Mouse (Mus musculus): ENCODE measurements at regions not wholly inside any gene's neighbourhood (a gene's known extent, or its start where the extent isn't known, plus 50 kb on each side); places are given as distances from the start of the nearest gene placed in this dataset.

DNA sequence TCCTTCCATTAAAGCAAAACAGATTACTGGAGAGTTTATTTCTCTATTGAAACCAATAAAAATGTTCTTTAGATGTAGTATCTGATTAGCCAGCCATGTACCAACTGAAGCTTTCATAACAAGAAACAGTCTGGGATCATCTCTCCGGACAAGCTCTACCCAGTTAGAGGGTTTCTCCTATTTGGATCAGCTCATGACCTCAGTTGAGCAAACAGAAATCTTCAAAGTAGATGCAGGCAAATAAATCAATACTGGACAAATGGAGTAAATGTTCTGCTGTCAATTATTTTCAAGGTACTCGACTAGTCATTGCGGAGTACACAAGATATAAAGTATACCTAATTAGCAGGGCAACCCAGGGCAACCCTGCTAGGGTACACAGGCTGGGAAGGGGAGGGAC, 67.4 kb downstream of the Avpr1a start:
- H3K36me3 ChIP-seq, result no peaks in the 10 kb centered on the region
- no peak overlapping the region for H3K27ac ChIP-seq
- no peaks in the 10 kb centered on the region for H3K27me3 ChIP-seq
- no peaks in the 10 kb centered on the region for H3K4me1 ChIP-seq
- H3K4me2 ChIP-seq, result no peak overlapping the region
- ATAC-seq (replicated peaks; ENCODE audit: low FRiP score), result no peak
- no peak overlapping the region for H3K4me3 ChIP-seq (replicated peaks)
- WGBS, result 83% methylated on average over 3 of the region's 3 CpGs
- H3K9ac ChIP-seq, result no peak overlapping the region
- H3K9me3 ChIP-seq (replicated peaks), result peaks cover 7% of the 10 kb centered on the region; the same call in 1 of the 2 replicates

DNA sequence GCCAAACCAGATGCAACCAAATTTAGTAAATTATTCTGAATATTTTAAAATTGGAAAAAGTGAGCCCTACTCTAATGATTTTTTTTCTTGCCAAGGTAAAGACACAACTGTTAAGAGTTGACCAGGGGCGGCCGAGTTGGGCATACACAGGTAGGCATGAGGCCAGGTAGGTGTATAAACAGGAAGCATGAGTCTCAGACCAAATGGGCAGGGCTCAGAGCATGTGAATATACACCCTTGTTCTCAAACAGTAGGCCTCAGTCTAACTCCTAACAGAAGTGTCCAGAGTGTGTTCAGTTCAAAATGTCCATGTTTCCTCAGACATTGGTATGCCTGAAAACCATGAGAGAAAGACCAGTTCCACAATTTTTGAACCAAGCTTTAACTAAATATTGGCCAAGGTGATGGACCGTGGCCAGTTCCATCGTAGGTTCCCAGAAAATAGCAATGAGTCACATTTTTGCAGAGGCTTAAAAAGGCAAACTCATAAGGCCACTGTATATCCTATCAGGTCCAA, 71.0 kb downstream of the Avpr1a start:
- Histone ChIP-seq H3K36me3 (no peaks in the 10 kb centered on the region), H3K27me3 (no peaks in the 10 kb centered on the region), H3K27ac (no peak overlapping the region), H3K4me2 (no peak overlapping the region), H3K4me1 (no peaks in the 10 kb centered on the region), H3K9me3 (replicated peaks) (no peaks in the 10 kb centered on the region), H3K4me3 (replicated peaks) (no peak overlapping the region), H3K9ac (no peak overlapping the region)
- 94% methylated on average over 4 of the region's 4 CpGs for WGBS
- no peak for ATAC-seq (replicated peaks; ENCODE audit: low FRiP score)

DNA sequence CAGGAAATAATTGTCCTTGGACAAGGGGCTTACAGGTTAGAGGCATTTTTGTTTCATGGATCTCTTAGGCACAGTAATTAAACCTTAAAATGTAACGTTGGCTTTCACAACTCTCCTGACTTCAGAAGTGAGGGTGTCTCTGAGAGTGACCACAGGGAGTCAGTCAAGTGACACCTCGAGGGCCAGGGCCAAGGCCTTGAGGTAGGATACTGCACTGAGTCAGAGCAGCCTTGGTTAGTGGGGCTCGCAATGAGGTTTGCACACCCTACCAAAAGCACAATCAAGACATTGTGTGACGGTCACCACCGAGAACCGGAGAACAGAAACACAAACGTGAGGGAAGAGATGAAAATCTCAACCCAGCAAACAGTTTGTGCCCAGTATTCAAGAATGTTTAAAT, 71.7 kb downstream of the Avpr1a start:
- no peak overlapping the region for H3K4me3 ChIP-seq (replicated peaks)
- ATAC-seq (replicated peaks; ENCODE audit: low FRiP score), result no peak
- H3K27ac ChIP-seq, result no peak overlapping the region
- no peaks in the 10 kb centered on the region for H3K36me3 ChIP-seq
- H3K9ac ChIP-seq, result no peak overlapping the region
- WGBS, result 86% methylated on average over 7 of the region's 7 CpGs
- H3K4me1 ChIP-seq, result no peaks in the 10 kb centered on the region
- H3K4me2 ChIP-seq, result no peak overlapping the region
- no peaks in the 10 kb centered on the region for H3K27me3 ChIP-seq
- H3K9me3 ChIP-seq (replicated peaks), result no peaks in the 10 kb centered on the region

DNA sequence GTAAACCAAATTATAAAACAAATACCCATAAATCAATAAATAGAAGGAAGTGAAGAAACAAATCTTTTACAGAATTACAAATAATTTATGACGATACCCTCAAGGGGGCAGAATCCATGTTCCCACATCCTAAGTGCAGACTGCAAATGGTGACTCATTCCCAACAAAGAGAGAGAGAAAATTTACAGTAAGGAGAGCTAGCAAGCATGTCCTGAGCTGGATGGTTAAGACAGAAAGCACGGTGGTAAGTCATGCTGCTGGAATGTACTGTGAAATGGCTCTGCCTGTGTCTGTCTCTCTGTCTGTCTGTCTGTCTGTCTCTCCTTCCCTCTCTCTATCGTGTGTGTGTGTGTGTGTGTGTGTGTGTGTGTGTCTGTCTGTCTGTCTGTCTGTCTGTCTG, 74.3 kb downstream of the Avpr1a start:
- Histone ChIP-seq H3K9me3 (replicated peaks) (no peaks in the 10 kb centered on the region), H3K9ac (no peak overlapping the region), H3K36me3 (no peaks in the 10 kb centered on the region), H3K27ac (no peak overlapping the region), H3K4me1 (no peaks in the 10 kb centered on the region), H3K4me2 (no peak overlapping the region), H3K4me3 (replicated peaks) (no peak overlapping the region), H3K27me3 (no peaks in the 10 kb centered on the region)
- 57% methylated on average over 3 of the region's 3 CpGs for WGBS
- no peak for ATAC-seq (replicated peaks; ENCODE audit: low FRiP score)

DNA sequence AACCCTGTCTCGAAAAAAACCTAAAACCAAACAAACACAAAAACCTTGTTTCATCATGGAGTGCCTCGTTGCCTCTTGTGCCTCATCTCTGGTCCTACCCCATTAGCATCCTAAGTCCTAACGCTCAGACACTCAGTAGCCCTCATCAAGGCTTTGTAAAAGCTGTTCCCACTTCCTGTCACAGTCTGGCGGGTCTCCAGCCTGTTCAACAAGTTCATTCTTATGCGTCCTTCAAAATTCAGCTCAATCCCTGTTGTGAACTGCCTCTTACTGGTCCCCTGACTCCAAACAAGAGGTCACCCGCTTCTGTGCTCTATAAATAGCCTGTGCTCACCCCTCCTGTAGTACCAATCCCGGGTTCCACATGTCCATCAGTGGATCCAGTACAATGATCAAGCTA, 77.1 kb downstream of the Avpr1a start:
- Histone ChIP-seq H3K4me1 (no peaks in the 10 kb centered on the region), H3K27me3 (no peaks in the 10 kb centered on the region), H3K36me3 (no peaks in the 10 kb centered on the region), H3K4me2 (no peak overlapping the region), H3K27ac (no peak overlapping the region), H3K9me3 (replicated peaks) (no peaks in the 10 kb centered on the region), H3K4me3 (replicated peaks) (no peak overlapping the region), H3K9ac (no peak overlapping the region)
- ATAC-seq (replicated peaks; ENCODE audit: low FRiP score), result no peak
- 76% methylated on average over 7 of the region's 7 CpGs for WGBS

DNA sequence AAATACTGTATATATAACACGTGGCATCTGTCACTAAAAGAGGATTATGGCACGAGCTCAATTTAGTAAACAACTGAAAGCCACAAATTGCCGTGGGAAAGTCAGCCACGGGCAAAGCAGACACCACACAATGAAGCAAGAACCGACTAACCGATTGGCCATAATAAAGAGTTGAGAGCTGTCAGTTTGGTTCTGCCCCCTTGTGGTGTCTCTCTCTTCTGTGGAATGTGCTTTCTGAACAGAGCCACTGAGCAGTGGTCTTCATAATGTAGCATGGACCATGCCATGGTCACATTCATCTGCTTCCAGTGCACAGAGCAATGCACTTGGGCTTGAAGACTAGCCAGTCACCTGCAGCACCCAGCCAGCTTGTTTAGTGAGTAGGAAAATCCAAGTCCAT, 77.5 kb downstream of the Avpr1a start:
- ATAC-seq (replicated peaks; ENCODE audit: low FRiP score), result no peak
- Histone ChIP-seq H3K27ac (no peak overlapping the region), H3K27me3 (no peaks in the 10 kb centered on the region), H3K4me1 (no peaks in the 10 kb centered on the region), H3K9ac (no peak overlapping the region), H3K4me3 (replicated peaks) (no peak overlapping the region), H3K36me3 (no peaks in the 10 kb centered on the region), H3K9me3 (replicated peaks) (no peaks in the 10 kb centered on the region), H3K4me2 (no peak overlapping the region)
- WGBS, result 82% methylated on average over 6 of the region's 6 CpGs

DNA sequence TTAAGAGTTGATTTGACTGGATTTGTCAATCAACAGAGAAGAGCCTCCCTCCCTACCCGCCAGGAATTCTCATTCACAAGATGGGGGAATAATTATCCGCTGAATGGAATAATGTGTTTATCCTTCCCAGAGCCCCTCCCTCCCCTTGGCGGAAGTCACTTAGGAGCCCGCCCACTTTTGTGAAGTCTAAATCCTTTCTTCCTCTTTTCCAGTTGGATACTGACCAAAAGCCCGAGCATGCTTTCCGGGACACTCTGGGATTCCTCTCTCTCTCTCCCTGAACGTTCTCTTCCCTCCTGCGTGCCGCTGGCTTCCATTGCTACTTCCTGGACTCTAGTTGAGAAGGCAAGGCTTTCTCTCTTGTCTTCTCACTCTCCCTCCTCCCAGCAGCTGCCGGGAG, 79.9 kb downstream of the Avpr1a start:
- ATAC-seq (replicated peaks; ENCODE audit: low FRiP score), result no peak
- 86% methylated on average over 10 of the region's 10 CpGs for WGBS
- Histone ChIP-seq H3K9ac (no peak overlapping the region), H3K4me2 (no peak overlapping the region), H3K4me3 (replicated peaks) (no peak overlapping the region), H3K9me3 (replicated peaks) (no peaks in the 10 kb centered on the region), H3K27ac (no peak overlapping the region), H3K4me1 (no peaks in the 10 kb centered on the region), H3K36me3 (no peaks in the 10 kb centered on the region), H3K27me3 (no peaks in the 10 kb centered on the region)

DNA sequence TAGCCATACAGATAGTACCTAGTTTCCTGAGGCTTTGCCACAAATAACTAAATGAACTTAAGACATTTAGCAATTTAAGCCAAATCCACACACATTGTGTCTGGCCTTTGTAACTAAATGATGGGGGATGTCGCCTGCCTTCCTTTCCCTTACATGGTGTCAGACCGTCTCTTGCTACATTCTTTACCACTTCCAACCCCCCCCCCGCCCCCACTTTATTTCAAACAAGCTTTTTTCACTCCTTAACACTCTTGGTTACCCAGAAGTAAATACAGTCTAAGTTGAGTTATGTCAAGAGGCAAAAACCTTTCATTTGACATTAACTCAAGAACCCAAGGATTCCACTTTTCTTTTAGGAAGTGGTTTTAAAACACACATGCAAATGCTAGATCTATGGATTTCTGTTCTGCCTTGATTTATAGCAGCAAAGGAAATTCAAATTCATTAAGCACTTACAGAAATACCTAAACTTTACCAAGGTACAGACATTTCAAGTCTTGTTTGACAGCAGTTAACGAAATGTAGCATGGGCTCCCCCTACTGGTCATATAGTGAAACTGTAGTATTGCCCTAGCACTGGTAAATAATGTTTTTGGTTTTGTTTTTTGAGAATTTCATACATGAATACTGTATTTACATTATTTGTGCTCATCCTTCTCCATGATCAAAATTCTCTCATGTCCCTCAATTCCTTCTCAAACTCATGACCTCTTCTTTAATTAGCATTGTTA, 80.8 kb downstream of the Avpr1a start:
- 33% methylated on average over 4 of the region's 4 CpGs for WGBS
- H3K4me3 ChIP-seq (replicated peaks), result no peak overlapping the region
- no peak overlapping the region for H3K4me2 ChIP-seq
- no peaks in the 10 kb centered on the region for H3K36me3 ChIP-seq
- H3K27ac ChIP-seq, result no peak overlapping the region
- no peak for ATAC-seq (replicated peaks; ENCODE audit: low FRiP score)
- H3K9ac ChIP-seq, result no peak overlapping the region
- H3K27me3 ChIP-seq, result no peaks in the 10 kb centered on the region
- H3K9me3 ChIP-seq (replicated peaks), result no peaks in the 10 kb centered on the region
- no peaks in the 10 kb centered on the region for H3K4me1 ChIP-seq

DNA sequence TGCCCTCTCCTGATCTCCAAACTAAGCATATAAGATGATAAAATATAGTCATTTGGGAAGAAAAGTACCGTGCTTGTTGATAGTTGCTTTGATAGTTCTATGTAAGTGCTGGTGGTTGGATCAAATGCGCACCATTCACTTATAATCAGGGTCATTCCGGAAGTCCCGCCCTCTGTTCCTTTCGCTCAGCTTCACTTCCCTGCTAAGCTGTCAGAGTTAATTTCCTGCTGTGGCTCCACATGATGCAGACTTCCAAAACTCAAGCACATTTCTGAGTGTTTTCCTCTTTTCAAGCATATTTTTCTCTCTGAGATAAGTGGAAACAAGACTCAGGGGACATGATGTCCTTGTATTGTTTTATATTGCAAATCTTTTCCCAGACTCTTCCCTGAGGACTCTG, 86.4 kb downstream of the Avpr1a start:
- Histone ChIP-seq H3K4me1 (0 out of 2 replicates have a peak, but pooled peaks cover 3% of the 10 kb centered on the region), H3K9ac (no peak overlapping the region), H3K36me3 (no peaks in the 10 kb centered on the region), H3K27ac (no peak overlapping the region), H3K4me2 (no peak overlapping the region), H3K27me3 (no peaks in the 10 kb centered on the region), H3K4me3 (replicated peaks) (no peak overlapping the region), H3K9me3 (replicated peaks) (no peaks in the 10 kb centered on the region)
- 83% methylated on average over 5 of the region's 5 CpGs for WGBS
- no peak for ATAC-seq (replicated peaks; ENCODE audit: low FRiP score)

DNA sequence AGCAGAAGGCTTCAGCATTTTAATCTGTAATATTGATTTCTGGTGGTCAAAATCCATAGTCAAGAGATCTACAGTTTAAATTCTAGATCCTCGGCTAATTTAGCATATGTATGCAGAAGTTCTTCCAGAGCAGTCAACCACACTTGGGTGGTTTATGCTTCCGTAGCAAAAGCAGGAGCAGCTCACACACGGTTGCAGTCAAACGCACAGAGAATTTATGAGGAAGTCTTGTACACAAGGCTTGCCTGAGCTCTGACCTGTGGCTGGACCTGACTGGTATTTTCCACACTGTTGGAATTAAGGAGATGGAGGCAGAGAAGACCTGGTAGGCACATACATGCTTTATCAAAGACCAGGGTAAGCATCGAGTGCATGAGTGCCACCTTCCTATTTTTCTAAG, 86.8 kb downstream of the Avpr1a start:
- no peak overlapping the region for H3K4me2 ChIP-seq
- H3K4me3 ChIP-seq (replicated peaks), result no peak overlapping the region
- no peaks in the 10 kb centered on the region for H3K9me3 ChIP-seq (replicated peaks)
- 0 out of 2 replicates have a peak, but pooled peaks cover 3% of the 10 kb centered on the region for H3K4me1 ChIP-seq
- no peaks in the 10 kb centered on the region for H3K27me3 ChIP-seq
- no peak overlapping the region for H3K27ac ChIP-seq
- H3K9ac ChIP-seq, result no peak overlapping the region
- 41% methylated on average over 5 of the region's 5 CpGs for WGBS
- no peaks in the 10 kb centered on the region for H3K36me3 ChIP-seq
- peak; percentile 29; the same call in 1 of the 2 replicates for ATAC-seq (replicated peaks; ENCODE audit: low FRiP score)

DNA sequence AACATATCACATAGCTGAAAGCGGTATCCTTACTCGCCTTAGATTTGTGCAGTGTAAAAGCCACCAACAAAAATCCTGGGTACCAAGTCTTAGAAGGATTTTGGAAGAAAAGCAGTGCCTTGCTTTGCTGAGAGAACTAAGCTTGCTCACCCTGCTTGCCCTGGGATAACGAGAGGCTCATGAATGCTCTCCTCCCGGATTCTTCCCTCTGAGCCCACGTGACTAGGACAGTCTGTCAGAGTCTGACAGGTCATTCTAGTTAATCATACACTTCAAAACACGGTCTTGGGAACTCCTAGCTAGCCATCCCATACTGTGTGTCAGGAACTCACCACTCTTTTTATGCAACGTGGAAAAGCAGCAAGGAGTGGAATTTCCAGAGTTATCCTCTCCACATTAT, 91.4 kb downstream of the Avpr1a start:
- H3K36me3 ChIP-seq, result no peaks in the 10 kb centered on the region
- H3K27me3 ChIP-seq, result peaks cover 4% of the 10 kb centered on the region; the same call in 1 of the 2 replicates
- H3K4me2 ChIP-seq, result no peak overlapping the region
- 50% methylated on average over 7 of the region's 7 CpGs for WGBS
- no peak overlapping the region for H3K27ac ChIP-seq
- no peaks in the 10 kb centered on the region for H3K9me3 ChIP-seq (replicated peaks)
- H3K9ac ChIP-seq, result no peak overlapping the region
- H3K4me3 ChIP-seq (replicated peaks), result no peak overlapping the region
- peak; percentile 69 for ATAC-seq (replicated peaks; ENCODE audit: low FRiP score)
- peaks cover 7% of the 10 kb centered on the region; the same call in 1 of the 2 replicates for H3K4me1 ChIP-seq

DNA sequence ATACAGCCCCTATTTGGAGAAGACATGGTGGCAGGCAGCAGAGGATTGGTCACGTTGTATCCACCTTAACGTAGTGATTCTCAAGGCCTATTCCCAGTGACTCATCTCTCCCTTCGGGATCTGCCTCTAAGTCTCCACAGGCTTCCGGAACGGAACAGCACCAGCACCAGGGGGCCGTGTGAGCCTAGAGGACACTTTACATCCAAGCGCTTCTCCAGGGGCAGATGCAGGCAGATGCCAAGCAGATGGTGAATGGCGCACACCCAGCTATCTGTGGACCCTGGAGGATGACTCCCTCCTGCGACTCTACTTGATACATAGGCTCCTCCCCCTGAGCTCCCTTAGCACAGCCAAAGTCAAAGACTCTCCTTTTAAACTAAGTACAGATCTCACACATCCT, 94.3 kb downstream of the Avpr1a start:
- Histone ChIP-seq H3K36me3 (no peaks in the 10 kb centered on the region), H3K27ac (no peak overlapping the region)
- WGBS, result 70% methylated on average over 9 of the region's 9 CpGs

More for the DNA sequence above, 94.3 kb downstream of the Avpr1a start:
- Histone ChIP-seq H3K4me1 (peaks cover 4% of the 10 kb centered on the region; the same call in 1 of the 2 replicates), H3K27me3 (peaks cover 4% of the 10 kb centered on the region; the same call in 1 of the 2 replicates), H3K9ac (no peak overlapping the region), H3K9me3 (replicated peaks) (no peaks in the 10 kb centered on the region), H3K4me3 (replicated peaks) (no peak overlapping the region), H3K4me2 (no peak overlapping the region)
- no peak for ATAC-seq (replicated peaks; ENCODE audit: low FRiP score)
